Mouse (Mus musculus) heart, adult 2 months (tissue): ENCODE measurements around the gene Gys1. TPM values are rescaled to one million over a fixed set of nuclear protein-coding genes. Genes with fewer than 3 reads are reported as not detected.
"Not testable (repeated sequence)": the region's sequence is repeated elsewhere in the genome, so short reads cannot be mapped to it uniquely, and the experiment has no call there.

Experiments
- DNase-seq, 2 experiments: peaks; one replicate each; pipeline ENCODE4 v3.0.0; 2021
- H3K27ac ChIP-seq: fragments of 200-600 bp; 2 replicates; pipeline ENCODE4 v1.8.1; 2022
- H3K27me3 ChIP-seq: fragments of 200-500 bp; 2 replicates; pipeline ENCODE4 v1.6.1; 2012; ENCODE audit warnings: mild to moderate bottlenecking, low read length, inconsistent platforms, mixed read lengths; ENCODE audit not compliant: control insufficient read depth, insufficient read depth
- H3K36me3 ChIP-seq: fragments of 200-500 bp; 2 replicates; pipeline ENCODE4 v1.6.1; 2012; ENCODE audit warnings: low read length, inconsistent platforms; ENCODE audit not compliant: control insufficient read depth, insufficient read depth
- H3K4me1 ChIP-seq: fragments of 200-500 bp; 2 replicates; pipeline ENCODE4 v1.6.1; 2011; ENCODE audit warnings: low read length; ENCODE audit not compliant: control insufficient read depth, insufficient read depth
- H3K4me3 ChIP-seq: fragments of 200-600 bp; 2 replicates; pipeline ENCODE4 v1.8.1; 2022
- H3K79me2 ChIP-seq: fragments of 200-500 bp; replicated peaks from 2 replicates; pipeline ENCODE4 v1.6.1; 2012; ENCODE audit warnings: mild to moderate bottlenecking, inconsistent platforms, low read length, moderate library complexity, mixed read lengths; ENCODE audit not compliant: control insufficient read depth, insufficient read depth
- H3K9ac ChIP-seq: fragments of 200-500 bp; 2 replicates; pipeline ENCODE4 v1.6.1; 2012; ENCODE audit warnings: low read depth, mild to moderate bottlenecking, control low read depth, inconsistent platforms, low read length, mixed read lengths
- CTCF ChIP-seq: fragments of 200-600 bp; IDR thresholded peaks from 2 replicates; pipeline ENCODE4 v1.8.1; 2022; ENCODE audit warnings: antibody characterized with exemption, mild to moderate bottlenecking, moderate library complexity
- EP300 ChIP-seq: fragments of 200-500 bp; IDR thresholded peaks from 2 replicates; pipeline ENCODE4 v1.6.1; 2011; ENCODE audit warnings: low read depth, low read length, control low read depth; ENCODE audit not compliant: insufficient read depth
- POLR2A ChIP-seq: fragments of 200-500 bp; IDR thresholded peaks from 2 replicates; pipeline ENCODE4 v1.6.1; 2011; ENCODE audit warnings: mild to moderate bottlenecking, low read depth, low read length, control low read depth; ENCODE audit not compliant: insufficient read depth
- WGBS: fragments of 180-500 bp; shearing (Covaris S2); methylation state at CpG from one replicate; pipeline ENCODE4 v1.1.7; 2018; 5-methylcytosine and 5-hydroxymethylcytosine counted together
- intact Hi-C: fragments of 180-260 bp; cut with DNase I; formaldehyde crosslinking; loops from one replicate; pipeline ENCODE4 v1.15.1; 2025
- polyA plus RNA-seq: library from polyadenylated mRNA; depleted of rRNA; stranded (reverse); fragments of >200 nt; gene quantifications from 2 replicates; pipeline ENCODE4 v1.2.3, GENCODE M21; 2012
- total RNA-seq, 2 experiments: library from RNA; stranded (reverse); gene quantifications; 2 replicates each; pipeline ENCODE4 v1.2.3; 2021

The Gys1 gene
- total and polyA plus RNA-seq, 3 experiments, result 96.9 to 115 (median 111) TPM

DNA sequence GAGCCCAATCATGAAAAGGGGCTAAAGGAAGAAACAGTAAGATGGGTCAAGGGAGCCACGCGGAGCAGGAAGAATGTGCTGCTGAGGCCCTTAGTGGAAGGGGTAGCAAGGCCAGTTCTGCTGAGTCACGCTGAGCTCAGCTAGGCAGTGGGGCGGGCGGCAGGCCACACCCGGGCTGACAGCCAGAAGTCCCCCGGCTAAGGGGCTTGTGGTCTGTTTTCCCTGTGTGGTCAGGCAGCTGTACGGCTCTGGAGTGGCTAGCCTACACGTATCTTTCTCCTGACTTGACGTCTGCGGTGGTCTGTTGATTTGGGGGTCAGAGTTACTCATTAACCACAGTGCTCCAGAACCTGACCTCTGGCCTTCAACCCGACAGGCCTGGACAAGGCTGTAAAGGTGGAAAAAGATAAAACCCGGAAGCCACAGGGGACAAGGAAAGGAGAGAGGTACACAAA is 26.2 kb downstream of the Gys1 start:
- Histone ChIP-seq H3K79me2 (no peaks in the 10 kb centered on the region), H3K27me3 (no peaks in the 10 kb centered on the region), H3K36me3 (peaks cover 12% of the 10 kb centered on the region), H3K4me3 (no peak overlapping the region), H3K4me1 (peaks cover 16% of the 10 kb centered on the region), H3K27ac (peak overlapping the region; percentile 96), H3K9ac (0 out of 2 replicates have a peak overlapping the region, but pooled peaks have one; percentile 2)
- 34% methylated on average over 13 of the region's 13 CpGs for WGBS
- intact Hi-C loops, result loop anchor here (5.0 to 10.0 kb wide), 2 partner anchors 241 to 344 kb away; no protein-coding TSS in a partner anchor
- DNase-seq, result peak; percentile 78 to 79
- TF ChIP-seq CTCF, result no peak
- no peak for TF ChIP-seq EP300
- TF ChIP-seq POLR2A, result no peak; the same call in 1 of the 2 replicates

DNA sequence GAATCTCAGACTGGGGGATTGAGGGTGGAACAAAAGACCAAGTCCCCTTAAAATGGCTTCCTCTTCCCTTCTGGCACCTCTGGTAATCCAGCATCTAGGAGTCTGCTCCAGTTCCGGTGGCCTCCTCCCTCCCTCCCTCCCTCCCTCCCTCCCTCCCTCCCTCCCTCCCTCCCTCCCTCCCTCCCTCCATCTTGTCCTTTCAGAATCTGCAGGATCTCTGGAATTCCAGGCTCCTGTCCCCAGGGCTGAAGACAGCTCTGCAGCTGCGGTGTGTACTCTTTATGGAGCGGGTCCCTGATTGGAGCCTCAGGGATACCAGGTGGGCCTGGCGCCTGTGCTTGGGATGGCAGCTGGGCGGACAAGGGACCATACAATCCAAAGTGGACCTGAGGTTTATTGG is 26.7 kb downstream of the Gys1 start:
- Histone ChIP-seq H3K4me3 (no peak overlapping the region), H3K36me3 (peaks cover 12% of the 10 kb centered on the region), H3K27me3 (no peaks in the 10 kb centered on the region), H3K79me2 (no peaks in the 10 kb centered on the region), H3K27ac (peak overlapping the region; percentile 96), H3K9ac (no peak overlapping the region), H3K4me1 (peaks cover 17% of the 10 kb centered on the region)
- TF ChIP-seq EP300 (no peak), CTCF (no peak), POLR2A (no peak)
- peak in 1 of 2 experiments; percentile 28 for DNase-seq
- intact Hi-C loops, result loop anchor here (5.0 to 10.0 kb wide), 2 partner anchors 241 to 343 kb away; no protein-coding TSS in a partner anchor
- WGBS, result 62% methylated on average over 5 of the region's 5 CpGs

GRCm38 (mm10) chr7:45461781-45462180 is 27.1 kb downstream of the Gys1 start:
- Histone ChIP-seq H3K36me3 (peaks cover 12% of the 10 kb centered on the region), H3K4me3 (no peak overlapping the region), H3K27ac (no peak overlapping the region), H3K27me3 (no peaks in the 10 kb centered on the region), H3K4me1 (peaks cover 17% of the 10 kb centered on the region), H3K79me2 (no peaks in the 10 kb centered on the region), H3K9ac (no peak overlapping the region)
- WGBS, result 93% methylated on average over 4 of the region's 4 CpGs
- intact Hi-C loops, result loop anchor here (5.0 to 10.0 kb wide), 2 partner anchors 241 to 343 kb away; no protein-coding TSS in a partner anchor
- TF ChIP-seq EP300 (no peak), CTCF (no peak), POLR2A (no peak)
- DNase-seq, result no peak

DNA sequence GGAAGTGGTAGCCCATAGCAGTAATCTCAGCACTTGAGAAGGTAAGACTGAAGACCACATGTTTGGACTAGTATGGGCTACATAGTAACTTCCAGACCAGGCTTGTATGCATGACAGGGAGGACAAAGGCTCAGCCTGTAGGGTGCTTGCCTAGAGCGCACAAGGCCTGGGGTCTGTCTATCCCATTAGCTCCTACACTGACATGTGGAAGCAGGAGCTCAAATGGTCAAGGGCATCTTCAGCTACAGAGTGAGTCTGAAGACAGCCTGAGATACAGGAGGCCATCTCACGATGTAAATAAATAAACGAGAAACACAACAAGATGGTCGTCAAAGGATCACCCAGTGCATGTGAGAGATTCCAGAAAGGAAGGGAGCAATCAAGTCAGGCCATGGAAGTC is 27.7 kb downstream of the Gys1 start:
- 85% methylated on average over 4 of the region's 4 CpGs for WGBS
- DNase-seq, result no peak
- H3K27ac ChIP-seq, result no peak overlapping the region
- H3K4me3 ChIP-seq, result no peak overlapping the region
- intact Hi-C loops, result loop anchor here (5.0 to 10.0 kb wide), 2 partner anchors 240 to 342 kb away; no protein-coding TSS in a partner anchor
- TF ChIP-seq CTCF (no peak), POLR2A (no peak), EP300 (no peak)
- no peaks in the 10 kb centered on the region for H3K27me3 ChIP-seq
- H3K4me1 ChIP-seq, result peaks cover 14% of the 10 kb centered on the region
- H3K9ac ChIP-seq, result no peak overlapping the region
- no peaks in the 10 kb centered on the region for H3K79me2 ChIP-seq
- peaks cover 12% of the 10 kb centered on the region for H3K36me3 ChIP-seq

DNA sequence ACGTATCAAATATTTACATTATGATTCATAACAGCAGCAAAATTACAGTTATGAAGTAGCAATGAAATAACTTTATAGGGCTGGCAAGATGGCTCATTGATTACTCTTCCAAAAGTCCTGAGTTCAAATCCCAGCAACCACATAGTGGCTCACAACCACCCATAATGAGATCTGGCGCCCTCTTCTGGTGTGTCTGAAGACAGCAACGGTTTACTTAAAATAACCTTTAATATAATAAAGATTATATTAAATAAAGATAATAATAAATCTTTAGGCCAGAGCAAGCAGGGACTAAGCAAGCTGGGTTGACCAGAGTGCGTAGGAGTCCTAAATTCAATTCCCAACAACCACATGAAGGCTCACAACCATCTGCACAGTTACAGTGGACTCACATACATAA is 28.2 kb downstream of the Gys1 start:
- 77% methylated on average over 4 of the region's 4 CpGs for WGBS
- not testable (repeated sequence) for H3K27ac ChIP-seq, H3K4me3 ChIP-seq, H3K36me3 ChIP-seq, H3K79me2 ChIP-seq, DNase-seq, H3K27me3 ChIP-seq, H3K9ac ChIP-seq
- intact Hi-C loops, result loop anchor here (5.0 to 10.0 kb wide), 2 partner anchors 239 to 342 kb away; no protein-coding TSS in a partner anchor
- peaks cover 11% of the 10 kb centered on the region for H3K4me1 ChIP-seq
- peak; percentile 53 for TF ChIP-seq CTCF

DNA sequence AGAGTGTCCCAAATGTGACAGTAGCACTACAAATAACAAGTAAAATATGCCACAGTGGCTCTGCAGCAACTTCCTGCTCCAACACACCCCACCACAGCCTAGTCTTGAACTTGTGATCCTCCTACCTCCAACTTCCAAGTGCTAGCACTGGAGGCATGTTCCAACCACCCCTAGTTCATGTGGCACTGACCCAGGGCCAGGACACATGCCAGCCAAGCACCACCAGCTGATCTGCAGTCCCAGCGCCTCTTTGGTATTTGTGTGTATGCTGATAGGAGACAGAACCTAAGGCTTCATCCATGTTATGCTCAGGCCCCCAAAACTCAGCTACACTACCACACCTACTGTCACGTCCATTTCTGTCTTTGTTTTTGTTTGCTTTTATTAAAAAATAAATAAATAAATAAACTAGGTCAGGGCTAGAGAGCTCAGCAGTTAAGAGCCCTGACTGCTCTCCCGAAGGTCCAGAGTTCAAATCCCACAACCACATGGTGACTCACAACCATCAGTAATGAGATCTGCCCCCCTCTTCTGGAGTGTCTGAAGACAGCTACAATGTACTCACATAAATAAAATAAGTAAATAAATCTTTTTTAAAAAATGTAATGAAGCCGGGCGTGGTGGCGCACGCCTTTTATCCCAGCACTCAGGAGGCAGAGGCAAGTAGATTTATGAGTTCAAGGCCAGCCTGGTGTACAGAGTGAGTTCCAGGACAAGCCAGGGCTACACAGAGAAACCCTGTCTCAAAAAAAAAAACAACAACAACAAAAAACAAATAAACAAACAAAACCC is 29.5 kb downstream of the Gys1 start:
- H3K27me3 ChIP-seq, result no peaks in the 10 kb centered on the region
- WGBS, result 93% methylated on average over 7 of the region's 7 CpGs

More for the DNA sequence above, 29.5 kb downstream of the Gys1 start:
- no peak for TF ChIP-seq CTCF
- TF ChIP-seq EP300, result no peak
- no peak for TF ChIP-seq POLR2A
- H3K79me2 ChIP-seq, result no peaks in the 10 kb centered on the region
- H3K36me3 ChIP-seq, result no peaks in the 10 kb centered on the region
- H3K9ac ChIP-seq, result no peak overlapping the region
- H3K4me1 ChIP-seq, result peaks cover 11% of the 10 kb centered on the region
- no peak for DNase-seq
- no peak overlapping the region for H3K4me3 ChIP-seq
- intact Hi-C loops, result loop anchor here (5.0 to 10.0 kb wide), 2 partner anchors 238 to 341 kb away; no protein-coding TSS in a partner anchor
- no peak overlapping the region for H3K27ac ChIP-seq
